Mouse (Mus musculus) hindbrain, embryonic 16.5 days (tissue): ENCODE results near the gene Gm10912. TPM values are rescaled to one million over a fixed set of nuclear protein-coding genes. Genes with fewer than 3 reads are reported as not detected.
A peak's percentile ranks its signal among the peaks of the same experiment; 100 is the strongest.
"Not testable (repeated sequence)": the region's sequence is repeated elsewhere in the genome, so short reads cannot be mapped to it uniquely, and the experiment has no call there.

ENCODE experiments used
- ATAC-seq: fragments of 200-750 bp; cut with Nextera tagmentation; 2 replicates; pipeline ENCODE4 v1.8.0; 2017; ENCODE audit warnings: moderate TSS enrichment, moderate library complexity
- H3K27ac ChIP-seq: fragments of 300-500 bp; sonication (generic); 2 replicates; pipeline ENCODE4 v1.5.1; 2014; ENCODE audit warnings: low read depth, mild to moderate bottlenecking, control low read depth, low read length, moderate library complexity
- H3K27me3 ChIP-seq: fragments of 300-500 bp; sonication (generic); replicated peaks from 2 replicates; pipeline ENCODE4 v1.6.1; 2014; ENCODE audit warnings: low read length; ENCODE audit not compliant: control insufficient read depth, insufficient read depth
- H3K36me3 ChIP-seq: fragments of 300-500 bp; sonication (generic); 2 replicates; pipeline ENCODE4 v1.6.1; 2014; ENCODE audit warnings: mild to moderate bottlenecking, low read length, moderate library complexity, mixed read lengths; ENCODE audit not compliant: control insufficient read depth, insufficient read depth
- H3K4me1 ChIP-seq: fragments of 300-500 bp; sonication (generic); 2 replicates; pipeline ENCODE4 v1.6.1; 2014; ENCODE audit warnings: low read depth, low read length; ENCODE audit not compliant: control insufficient read depth, insufficient read depth
- H3K4me2 ChIP-seq: fragments of 300-500 bp; sonication (generic); 2 replicates; pipeline ENCODE4 v1.6.1; 2014; ENCODE audit warnings: mild to moderate bottlenecking, low read length, control low read depth, moderate library complexity
- H3K4me3 ChIP-seq: fragments of 300-500 bp; sonication (generic); 2 replicates; pipeline ENCODE4 v1.5.1; 2014; ENCODE audit warnings: mild to moderate bottlenecking, low read length, control low read depth, moderate library complexity
- H3K9ac ChIP-seq: fragments of 300-500 bp; sonication (generic); 2 replicates; pipeline ENCODE4 v1.6.1; 2014; ENCODE audit warnings: low read depth, mild to moderate bottlenecking, control low read depth, low read length, moderate library complexity
- H3K9me3 ChIP-seq: fragments of 300-500 bp; sonication (generic); 2 replicates; pipeline ENCODE4 v1.6.1; 2014; ENCODE audit warnings: mild to moderate bottlenecking, low read length, moderate library complexity; ENCODE audit not compliant: control insufficient read depth
- WGBS: fragments of 180-500 bp; shearing (Covaris S2); extraction: QIAGEN DNeasy Blood & Tissue Kit; methylation state at CpG from one replicate; pipeline ENCODE4 v1.1.7; 2014; 5-methylcytosine and 5-hydroxymethylcytosine counted together
- polyA plus RNA-seq: library from polyadenylated mRNA; unstranded; fragments of >200 nt; fragmentation: Nextera tagmentation; extraction: Ambion mirVana; gene quantifications from 2 replicates; pipeline ENCODE4 v1.2.1, GENCODE M21; 2015

Gene Gm10912
- polyA plus RNA-seq, 1 experiment from 2014 or later = not detected

GRCm38 (mm10) chr2:104059786-104060185 is 5.8 kb upstream of the Gm10912 start:
- Histone ChIP-seq H3K9ac (no peak overlapping the region), H3K36me3 (peaks cover 17% of the 10 kb centered on the region), H3K4me3 (no peak overlapping the region), H3K4me2 (no peak overlapping the region), H3K4me1 (no peaks in the 10 kb centered on the region), H3K27me3 (no peaks in the 10 kb centered on the region), H3K9me3 (no peaks in the 10 kb centered on the region), H3K27ac (no peak overlapping the region)
- no peak for ATAC-seq
- WGBS = 87% methylated on average over 10 of the region's 10 CpGs

DNA sequence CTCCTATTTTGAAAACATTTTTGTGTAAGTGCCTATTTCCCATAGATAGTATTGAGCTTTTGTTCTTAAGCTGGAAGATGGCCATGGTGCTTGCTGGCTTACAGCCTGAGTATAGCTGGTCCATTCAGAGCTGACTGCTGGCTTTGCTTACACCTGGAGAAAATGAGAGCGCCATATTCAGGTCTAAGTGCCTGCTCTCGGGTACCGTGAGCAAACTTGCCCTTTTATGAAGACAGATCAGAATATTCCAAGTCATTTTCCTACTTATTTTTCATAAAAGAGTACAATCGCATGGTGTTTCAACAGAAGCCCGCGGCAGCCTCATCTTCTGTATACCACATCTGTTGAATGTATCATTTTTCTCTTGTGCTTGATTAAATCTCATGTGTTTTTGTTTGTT is 4.6 kb upstream of the Gm10912 start:
- Histone ChIP-seq H3K9ac (no peak overlapping the region), H3K27me3 (no peaks in the 10 kb centered on the region), H3K4me1 (no peaks in the 10 kb centered on the region), H3K27ac (no peak overlapping the region), H3K4me3 (no peak overlapping the region), H3K4me2 (no peak overlapping the region), H3K9me3 (no peaks in the 10 kb centered on the region), H3K36me3 (peaks cover 11% of the 10 kb centered on the region)
- 97% methylated on average over 6 of the region's 6 CpGs for WGBS
- ATAC-seq = no peak

GRCm38 (mm10) chr2:104062665-104063064 is 3.0 kb upstream of the Gm10912 start:
- Histone ChIP-seq H3K4me2 (no peak overlapping the region), H3K36me3 (peaks cover 11% of the 10 kb centered on the region), H3K4me3 (no peak overlapping the region), H3K9ac (no peak overlapping the region), H3K4me1 (no peaks in the 10 kb centered on the region), H3K9me3 (no peaks in the 10 kb centered on the region), H3K27me3 (no peaks in the 10 kb centered on the region), H3K27ac (no peak overlapping the region)
- no peak for ATAC-seq

- H3K4me2 ChIP-seq = no peak overlapping the region
- H3K27ac ChIP-seq = no peak overlapping the region
- no peak overlapping the region for H3K4me3 ChIP-seq
- 82% methylated on average over 2 of the region's 2 CpGs for WGBS
- no peaks in the 10 kb centered on the region for H3K4me1 ChIP-seq
- no peaks in the 10 kb centered on the region for H3K9me3 ChIP-seq
- H3K36me3 ChIP-seq = peaks cover 7% of the 10 kb centered on the region
- no peak overlapping the region for H3K9ac ChIP-seq
- H3K27me3 ChIP-seq = no peaks in the 10 kb centered on the region
- ATAC-seq = no peak
These were observed 1.5 kb upstream of the Gm10912 start for GRCm38 (mm10) chr2:104064152-104064551.

DNA sequence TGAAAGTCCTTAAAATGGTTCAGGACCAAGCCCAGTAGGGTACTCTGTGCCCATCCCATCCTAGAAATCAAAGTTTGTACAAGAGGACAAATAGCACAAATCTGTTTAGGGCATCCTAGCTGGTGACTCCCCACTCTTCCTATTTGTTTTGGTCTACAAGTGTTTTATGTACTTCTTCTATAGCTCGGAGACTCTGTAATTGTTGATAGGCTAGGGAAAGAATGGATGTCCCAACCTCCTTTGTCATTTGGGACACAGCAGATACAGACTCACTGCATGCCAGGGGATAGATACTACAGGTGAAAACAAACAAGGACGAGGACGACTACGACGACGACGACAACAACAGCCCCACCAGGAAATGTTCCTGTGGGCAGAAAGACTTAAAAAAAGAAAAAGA is 2.8 kb downstream of the Gm10912 start, which contains the start of gene Gm10799:
Gene Gm10799 (minus strand): TSS at position 101 of the 400 bp plus-strand sequence.
- H3K4me2 ChIP-seq, H3K9ac ChIP-seq, H3K9me3 ChIP-seq, ATAC-seq, H3K27me3 ChIP-seq, H3K36me3 ChIP-seq, H3K4me3 ChIP-seq, H3K27ac ChIP-seq, H3K4me1 ChIP-seq: not testable (repeated sequence)
- 85% methylated on average over 7 of the region's 7 CpGs for WGBS

DNA sequence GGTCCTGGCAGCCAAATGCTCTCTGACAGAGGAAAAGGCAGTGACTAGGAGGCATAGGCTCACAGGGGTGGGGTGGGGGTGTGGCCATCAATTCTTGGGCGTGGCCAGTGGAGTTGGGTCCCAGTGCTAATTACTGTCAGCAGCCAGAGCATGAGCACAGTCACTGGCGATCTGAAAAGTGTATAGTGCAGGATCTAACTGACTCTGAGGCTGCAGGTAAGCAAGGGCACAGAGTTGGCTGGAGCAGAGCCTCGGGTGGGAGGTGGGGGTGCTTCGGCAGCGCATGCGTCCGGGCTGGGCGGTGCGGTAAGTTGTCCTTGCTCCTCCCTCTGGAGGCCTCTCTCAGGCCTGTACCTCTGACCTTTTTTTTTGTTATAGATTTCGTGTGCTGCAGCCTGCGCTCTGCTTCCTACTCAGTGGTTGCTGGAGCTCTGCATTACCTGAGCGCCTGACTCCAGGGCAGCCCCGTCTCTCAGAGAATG is 4.1 kb downstream of the Gm10912 start, which contains the start of gene Cd59b:
Gene Cd59b (plus strand): TSS at position 146 of the 482 bp plus-strand sequence.
- Histone ChIP-seq H3K4me3 (peak within 1 kb of the TSS; percentile 42), H3K4me1 (peaks cover 3% of the 10 kb centered on the region; the same call in 1 of the 2 replicates), H3K4me2 (peak within 1 kb of the TSS; percentile 68), H3K27ac (0 out of 2 replicates have a peak within 1 kb of the TSS, but pooled peaks have one; percentile 29), H3K9ac (peak within 1 kb of the TSS; percentile 59), H3K9me3 (no peaks in the 10 kb centered on the region), H3K27me3 (no peaks in the 10 kb centered on the region), H3K36me3 (no peaks in the 10 kb centered on the region)
- peak; percentile 91 for ATAC-seq
- 11% methylated on average over 13 of the region's 13 CpGs for WGBS

DNA sequence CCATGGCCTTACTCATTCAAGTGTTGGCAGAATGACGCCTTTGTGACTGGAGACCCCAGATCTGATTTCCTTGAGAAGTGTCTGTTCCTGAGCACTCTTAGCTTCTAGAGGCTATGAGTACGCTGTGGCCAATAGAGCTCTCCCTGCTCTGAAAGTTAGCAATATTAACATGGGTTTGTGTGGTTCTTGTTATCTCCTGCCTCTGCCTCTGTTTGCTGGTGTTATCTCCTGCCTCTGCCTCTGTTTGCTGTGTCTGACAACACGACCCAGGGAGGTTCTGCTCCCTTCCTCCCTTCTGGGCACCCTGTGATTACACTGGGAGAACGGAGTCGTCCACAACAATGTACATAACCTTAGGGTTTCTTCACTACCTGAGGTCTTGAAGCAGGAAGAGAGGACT is 12.7 kb downstream of the Gm10912 start:
- ATAC-seq, H3K27me3 ChIP-seq, H3K9me3 ChIP-seq, H3K4me1 ChIP-seq, H3K4me2 ChIP-seq, H3K36me3 ChIP-seq, H3K9ac ChIP-seq, H3K4me3 ChIP-seq, H3K27ac ChIP-seq: not testable (repeated sequence)
- WGBS = 77% methylated on average over 5 of the region's 5 CpGs

GRCm38 (mm10) chr2:104081436-104082050 is 15.9 kb downstream of the Gm10912 start:
- not testable (repeated sequence) for H3K4me1 ChIP-seq, H3K27me3 ChIP-seq, H3K9me3 ChIP-seq, H3K9ac ChIP-seq, ATAC-seq, H3K4me2 ChIP-seq, H3K4me3 ChIP-seq, H3K36me3 ChIP-seq, H3K27ac ChIP-seq
- no CpG with 5 or more reads among the region's 1 CpGs for whole genome bisulfite sequencing

DNA sequence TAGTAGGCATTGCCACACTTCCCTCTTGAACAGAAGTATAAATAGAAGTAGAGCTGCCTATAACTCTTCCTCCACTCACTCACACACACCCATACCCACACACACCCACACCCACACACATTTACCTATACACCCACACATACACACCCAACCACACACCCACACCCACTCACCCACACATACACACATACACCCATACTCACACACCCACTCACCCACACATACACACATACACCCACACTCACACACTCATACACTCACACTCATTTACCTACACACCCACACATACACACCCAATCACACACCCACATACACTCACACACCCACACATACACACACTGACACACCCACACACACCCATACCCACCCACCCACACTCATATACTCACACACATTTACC is 16.8 kb downstream of the Gm10912 start:
- Histone ChIP-seq H3K27me3 (no peaks in the 10 kb centered on the region), H3K27ac (no peak overlapping the region), H3K4me1 (no peaks in the 10 kb centered on the region), H3K4me2 (no peak overlapping the region), H3K9me3 (no peaks in the 10 kb centered on the region), H3K36me3 (no peaks in the 10 kb centered on the region), H3K9ac (no peak overlapping the region), H3K4me3 (no peak overlapping the region)
- peak; percentile 30; the same call in 1 of the 2 replicates for ATAC-seq
